Mouse (Mus musculus): Measurements from ENCODE around the gene Ttc39b.
"Not testable (repeated sequence)": the region's sequence is repeated elsewhere in the genome, so short reads cannot be mapped to it uniquely, and the experiment has no call there.

Ttc39b gene

DNA sequence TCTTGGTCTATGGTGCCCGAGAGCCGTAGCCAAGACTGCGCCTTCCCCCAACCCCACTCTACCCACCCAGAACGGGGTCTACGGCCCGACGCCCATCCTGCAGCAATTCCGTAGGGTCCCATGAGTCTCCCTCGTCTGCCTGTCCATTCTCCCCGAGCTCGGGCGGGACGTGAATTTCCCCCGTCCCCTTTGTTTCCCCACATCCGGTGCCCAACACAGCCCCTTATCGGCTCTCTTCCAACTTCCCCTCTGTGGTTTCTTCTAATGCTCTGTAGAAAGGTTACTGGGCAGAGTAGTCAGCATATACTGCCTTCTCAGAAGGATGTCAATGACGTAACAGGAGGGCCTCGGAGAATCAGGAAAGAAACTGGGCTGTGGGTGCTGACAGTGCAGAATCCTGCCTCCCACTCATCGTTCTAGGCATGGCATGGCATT, 50.4 kb downstream of the Ttc39b start:
- DNase-seq (ENCODE audit: low spot score), result no peak

DNA sequence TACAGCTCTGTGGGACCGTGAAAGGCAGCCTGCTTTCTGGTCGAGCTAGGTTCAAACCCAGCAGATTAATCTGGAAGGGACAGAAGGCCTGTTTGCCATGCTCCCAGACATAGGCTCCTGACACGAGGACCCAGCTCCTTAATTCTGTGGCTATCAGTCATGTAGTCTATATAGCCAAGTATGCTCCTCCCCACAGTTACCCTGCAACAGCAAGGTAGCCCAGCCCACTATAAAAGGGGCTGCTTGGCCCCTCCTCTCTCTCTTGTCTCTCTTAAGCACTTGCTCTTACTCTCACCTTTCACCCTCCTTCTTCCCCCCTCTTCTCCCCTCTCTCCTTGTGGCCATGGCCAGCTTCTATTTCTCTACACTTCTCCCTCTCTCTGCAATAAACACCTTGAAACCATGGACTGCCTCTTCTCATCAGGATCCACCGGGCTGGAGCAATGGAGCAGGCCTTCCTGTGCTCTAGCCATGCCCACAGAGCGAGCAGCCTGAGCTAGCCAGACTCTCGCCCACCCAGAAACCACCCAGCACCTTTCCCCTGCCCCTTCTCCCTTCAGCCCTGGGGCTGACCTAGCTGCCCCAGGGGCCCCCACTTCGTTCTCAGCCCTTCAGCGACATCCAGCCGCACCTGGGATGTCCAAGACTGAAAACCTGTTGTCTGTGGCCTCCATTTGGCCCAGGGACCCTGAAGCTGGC, 51.0 kb downstream of the Ttc39b start:
- DNase-seq (ENCODE audit: low spot score), result no peak

DNA sequence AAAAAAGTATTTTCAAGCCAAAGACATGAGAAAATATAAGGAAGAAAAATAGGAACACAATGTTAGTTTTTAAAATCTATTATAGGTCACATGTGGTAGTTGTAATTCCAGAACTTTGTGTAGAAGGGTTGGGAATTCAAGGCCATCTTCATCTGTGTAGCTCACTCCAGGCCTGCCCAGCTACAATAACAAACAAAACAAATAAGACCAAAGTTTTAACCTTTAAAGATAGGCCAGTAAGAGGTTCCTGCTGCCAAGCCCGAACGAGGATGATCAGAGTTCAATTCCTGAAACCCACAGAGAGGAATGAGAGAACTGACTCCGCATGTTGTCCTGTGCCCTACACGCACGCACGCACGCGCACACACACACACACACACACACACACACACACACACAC, 53.6 kb downstream of the Ttc39b start:
- DNase-seq (ENCODE audit: low spot score), result no peak

DNA sequence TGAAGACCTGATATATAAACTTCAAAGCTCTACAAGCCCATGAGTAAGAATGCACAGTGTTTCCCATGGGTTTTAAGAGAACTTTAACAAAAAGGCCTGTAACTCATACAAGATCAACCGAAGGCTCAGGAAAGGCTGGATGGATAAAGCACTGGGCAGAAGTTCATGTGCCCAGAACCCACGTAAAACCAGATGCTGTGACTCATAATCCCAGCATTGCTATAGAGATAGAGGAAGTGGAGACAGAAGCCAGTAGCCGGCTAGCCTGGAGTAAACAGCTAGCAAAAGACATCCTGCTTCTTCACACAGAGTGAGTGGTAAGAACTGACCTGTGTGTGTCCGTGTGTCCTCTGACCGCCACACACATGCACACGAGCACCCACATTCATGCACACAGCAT, 54.4 kb downstream of the Ttc39b start:
- DNase-seq (ENCODE audit: low spot score), result no peak

DNA sequence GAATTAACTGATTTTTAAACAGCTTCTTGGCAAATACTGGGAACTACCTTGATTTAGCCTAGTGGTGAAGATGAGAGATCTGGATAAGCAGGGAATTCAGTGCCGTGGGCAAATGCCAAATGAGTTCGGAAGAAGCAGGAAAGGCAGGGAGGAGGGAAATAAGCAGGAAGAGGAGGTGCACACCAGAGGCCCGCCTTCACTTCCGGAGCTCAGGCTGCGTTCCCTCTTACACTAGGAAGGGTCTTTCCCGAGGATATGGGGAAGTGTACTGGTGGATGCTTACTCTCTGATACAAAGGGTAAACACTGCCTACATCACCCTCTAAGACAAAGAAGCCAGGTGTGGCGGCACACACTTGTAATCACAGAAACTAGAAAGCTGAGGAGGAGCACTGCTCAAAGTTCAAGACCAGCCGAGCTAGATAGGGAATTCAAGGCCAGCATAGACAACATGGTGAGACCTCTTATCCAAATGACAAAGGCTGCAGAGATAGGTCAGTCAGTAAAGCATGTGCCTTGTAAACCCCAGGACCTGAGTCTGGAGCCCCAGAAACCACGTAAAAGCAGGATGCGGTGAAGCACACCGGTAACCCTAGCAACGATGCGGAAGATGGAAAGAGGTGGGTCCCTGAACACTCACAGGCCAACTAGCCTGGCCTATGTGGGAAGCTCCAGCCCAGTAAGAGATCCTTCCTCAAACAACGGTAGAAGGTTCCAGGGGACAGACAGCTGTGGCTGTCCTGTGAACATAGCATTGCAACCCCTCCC, 57.9 kb downstream of the Ttc39b start:
- DNase-seq (ENCODE audit: low spot score), result no peak

DNA sequence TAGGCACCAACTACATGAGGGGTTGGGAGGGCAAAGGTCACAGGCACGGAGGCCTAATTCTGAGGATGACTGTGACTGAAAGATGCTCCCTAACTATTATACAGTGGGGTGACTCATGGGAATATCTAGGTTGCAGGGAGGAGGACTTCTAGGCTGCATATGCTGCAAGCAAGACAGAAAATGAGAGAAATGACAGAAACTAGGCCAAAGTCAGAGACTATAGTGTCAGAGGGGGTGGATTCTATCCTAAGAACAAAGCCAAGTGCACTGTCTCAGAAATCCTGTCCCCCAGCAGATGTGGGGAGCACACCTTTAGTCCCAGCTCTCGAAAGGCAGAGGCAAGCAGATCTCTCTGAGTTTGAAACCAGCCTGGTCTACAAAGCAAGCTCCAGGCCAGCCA, 59.2 kb downstream of the Ttc39b start:
- DNase-seq (ENCODE audit: low spot score), result no peak

DNA sequence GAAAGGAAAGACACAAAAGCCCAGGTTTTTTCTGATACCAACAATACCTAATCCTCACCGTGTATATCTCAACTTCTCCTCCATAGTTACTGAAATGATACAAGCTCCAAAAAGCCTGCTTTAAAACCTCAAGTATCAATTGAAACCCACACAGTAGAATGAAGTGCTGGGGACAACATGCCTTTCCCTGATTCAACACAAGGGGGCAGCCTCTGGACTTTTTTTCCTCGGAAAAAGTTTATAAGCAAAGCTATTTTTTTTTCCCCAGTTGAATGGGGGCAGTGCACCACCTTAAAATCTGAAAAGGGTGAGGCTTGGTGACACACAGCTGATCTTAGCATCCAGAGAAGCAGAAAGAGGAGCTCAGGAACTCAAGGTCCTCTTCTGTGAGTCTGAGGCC, 62.1 kb downstream of the Ttc39b start:
- peak; percentile 38 for DNase-seq (ENCODE audit: low spot score)

DNA sequence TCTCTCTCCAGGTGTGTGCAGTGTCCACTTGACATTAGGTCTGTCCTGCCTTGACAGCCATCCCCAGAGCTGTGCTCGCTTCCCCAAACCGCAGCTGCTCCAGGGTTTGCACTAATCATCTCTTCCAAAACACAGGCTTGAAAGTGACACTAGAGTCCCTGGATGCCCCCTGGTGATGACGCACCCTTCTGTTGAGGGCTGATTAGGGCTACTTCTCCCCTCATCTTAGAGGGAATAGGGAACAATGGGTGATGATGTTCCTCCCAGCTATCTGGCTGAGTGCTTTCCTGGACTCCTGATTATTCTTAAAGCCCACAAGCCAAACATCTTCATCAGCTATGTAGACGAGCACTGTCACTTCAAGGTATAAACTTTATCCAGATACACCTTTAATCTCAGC, 64.4 kb downstream of the Ttc39b start:
- DNase-seq (ENCODE audit: low spot score), result no peak

DNA sequence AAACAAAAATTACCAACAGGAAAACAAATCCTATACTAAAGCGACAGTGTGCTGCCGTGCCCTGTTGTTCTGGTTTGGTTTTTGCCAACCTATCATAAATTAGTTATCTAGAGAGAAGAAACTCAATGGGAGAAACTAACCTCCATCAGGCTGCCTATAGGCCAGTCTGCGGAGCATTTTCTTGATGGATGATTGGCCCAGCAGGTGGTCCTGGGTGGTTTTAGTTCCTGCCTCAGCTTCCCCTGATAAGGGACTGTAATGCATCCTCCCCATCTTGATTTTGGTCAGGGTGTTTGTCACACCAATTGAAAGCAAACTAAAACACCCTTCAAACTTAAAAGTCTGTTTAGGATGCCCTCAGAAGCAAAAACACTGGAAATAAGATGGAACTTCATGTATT, 65.8 kb downstream of the Ttc39b start:
- no peak for DNase-seq (ENCODE audit: low spot score)

DNA sequence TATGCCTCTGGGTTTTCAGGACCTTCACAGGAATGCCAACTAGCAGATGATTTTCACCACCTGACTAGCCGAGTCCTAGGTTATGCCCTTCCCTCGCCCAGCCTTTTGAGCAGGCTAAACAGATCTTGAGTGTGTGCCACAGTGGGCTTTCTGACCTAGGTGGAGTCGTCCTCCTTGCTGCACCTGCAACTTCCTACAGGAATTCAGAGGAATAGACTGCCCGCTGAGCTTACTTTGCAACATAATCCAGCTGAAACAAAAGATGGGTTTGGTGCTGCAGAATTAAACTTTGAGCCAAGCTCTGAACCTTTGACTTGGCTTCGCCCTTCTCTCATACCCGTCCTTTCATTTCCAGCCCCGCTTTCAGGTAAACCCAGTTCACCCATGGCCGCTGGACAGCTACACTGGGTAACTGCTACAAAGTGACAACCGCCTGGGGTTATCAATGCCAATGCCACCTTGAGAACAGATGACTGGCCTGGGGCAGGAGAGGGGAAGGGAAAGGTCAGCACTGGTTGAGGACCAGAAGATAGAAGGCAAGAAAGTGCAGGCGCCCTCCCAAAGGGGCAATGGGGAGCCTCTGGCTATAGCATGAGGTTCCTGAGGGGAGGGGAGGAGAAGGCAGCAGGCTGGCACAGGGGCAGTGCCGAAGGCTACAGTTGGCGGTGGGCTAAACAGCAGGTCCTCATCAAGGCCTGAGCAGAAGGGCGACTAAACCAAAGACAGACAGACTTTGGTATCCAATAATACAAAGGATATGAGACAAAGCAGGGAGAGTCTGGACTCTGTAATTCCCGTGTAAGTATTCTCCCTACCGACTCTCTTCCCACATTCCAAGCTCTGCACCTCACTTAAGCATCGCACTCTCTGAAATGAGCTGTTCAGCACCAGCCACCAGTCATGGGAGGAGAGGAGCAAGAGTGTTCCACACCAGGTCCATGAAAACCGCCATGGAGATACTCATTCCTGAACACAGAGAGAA, 66.5 kb downstream of the Ttc39b start:
- no peak for DNase-seq (ENCODE audit: low spot score)

DNA sequence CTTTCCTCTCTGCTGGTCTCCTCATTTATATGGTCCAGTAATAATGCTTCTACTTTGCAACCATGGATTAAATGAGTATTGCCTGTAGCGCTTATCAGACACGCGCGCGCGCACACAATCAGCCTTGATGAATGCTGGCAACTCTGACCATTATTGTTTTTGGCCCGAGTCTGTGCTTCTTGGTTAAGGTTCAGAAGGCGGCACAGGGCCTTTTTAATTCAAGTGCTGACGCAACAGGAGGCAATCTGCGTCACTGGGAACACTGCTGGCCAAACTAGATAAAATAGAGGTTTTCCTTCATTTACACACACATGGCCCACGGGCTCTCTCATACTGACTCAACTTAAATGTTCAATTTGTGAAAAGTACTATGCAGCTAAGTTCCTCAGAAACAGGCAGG, 67.3 kb downstream of the Ttc39b start:
- DNase-seq (ENCODE audit: low spot score), result no peak

DNA sequence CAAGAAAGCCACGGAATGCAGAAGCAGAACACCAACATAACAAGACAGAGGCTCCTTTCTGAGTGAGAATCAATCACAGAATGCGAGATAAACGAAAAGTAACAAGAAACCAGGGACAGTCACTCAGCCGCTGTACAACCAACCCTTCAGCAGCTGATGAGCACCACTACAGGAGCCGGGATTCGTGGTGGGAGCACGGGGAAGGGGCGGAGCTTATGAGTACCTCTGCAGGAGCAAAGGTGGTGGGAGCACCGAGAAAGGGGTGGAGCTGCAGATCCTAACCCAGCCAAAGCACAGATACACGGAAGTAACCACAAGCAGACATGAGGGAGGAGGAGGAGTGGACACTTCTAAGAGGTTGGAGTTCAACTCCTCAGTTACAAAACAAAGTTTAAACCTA, 69.1 kb downstream of the Ttc39b start:
- DNase-seq (ENCODE audit: low spot score), result no peak

DNA sequence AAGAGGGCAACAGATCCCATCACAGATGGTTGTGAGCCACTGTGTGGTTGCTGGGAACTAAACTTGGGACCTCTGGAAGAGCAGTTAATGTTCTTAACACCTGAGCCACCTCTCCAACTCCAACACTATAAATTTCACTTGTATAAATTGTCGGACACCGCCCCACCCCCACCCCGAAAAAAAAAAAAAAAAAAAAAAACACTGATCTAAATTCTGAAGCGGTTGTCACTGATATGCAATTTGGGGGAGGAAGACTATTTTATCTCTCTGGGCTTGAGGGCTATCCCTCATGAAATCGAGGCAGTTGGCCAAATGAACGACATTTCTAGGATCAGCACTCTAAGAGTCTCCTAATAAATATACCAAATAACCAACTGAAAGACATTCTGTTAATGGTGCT, 70.4 kb downstream of the Ttc39b start:
- no peak for DNase-seq (ENCODE audit: low spot score)

DNA sequence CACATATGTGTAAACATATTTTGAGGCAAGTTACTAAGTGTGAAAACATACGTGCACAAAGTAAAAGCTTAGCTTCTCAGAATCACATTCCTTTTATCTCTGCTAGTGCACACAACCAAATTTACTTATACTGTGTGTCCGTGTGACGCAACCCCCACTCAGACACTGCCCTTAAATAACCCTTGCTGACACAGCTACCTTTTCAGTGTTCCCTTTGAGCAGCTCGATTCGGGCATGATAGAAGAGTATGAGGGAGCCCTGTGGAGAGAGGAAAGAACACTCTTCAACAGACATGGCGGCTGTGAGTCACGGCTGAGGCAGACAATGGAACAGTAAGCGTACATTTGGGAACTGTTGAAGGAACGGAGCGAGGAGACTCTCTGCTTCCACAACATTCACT, 80.3 kb downstream of the Ttc39b start:
- DNase-seq (ENCODE audit: low spot score), result no peak

DNA sequence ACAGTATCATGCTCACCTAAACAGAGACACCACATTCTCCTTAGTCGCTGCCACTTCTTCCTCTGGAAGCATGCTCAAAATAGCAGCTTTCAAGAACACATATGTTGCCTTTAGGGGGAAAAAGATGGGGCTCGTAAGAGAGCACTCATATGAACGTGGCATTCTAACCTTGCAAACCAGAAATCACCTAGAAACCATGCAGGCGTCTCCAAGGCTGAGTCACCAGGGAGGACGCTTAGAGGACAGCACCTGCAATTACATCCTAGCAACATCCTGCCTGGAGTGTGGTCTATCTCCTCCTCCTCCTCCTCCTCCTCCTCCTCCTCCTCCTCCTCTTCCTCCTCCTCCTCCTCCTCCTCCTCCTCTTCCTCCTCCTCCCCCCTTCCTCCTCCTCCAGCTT, 82.4 kb downstream of the Ttc39b start:
- DNase-seq (ENCODE audit: low spot score), result no peak

DNA sequence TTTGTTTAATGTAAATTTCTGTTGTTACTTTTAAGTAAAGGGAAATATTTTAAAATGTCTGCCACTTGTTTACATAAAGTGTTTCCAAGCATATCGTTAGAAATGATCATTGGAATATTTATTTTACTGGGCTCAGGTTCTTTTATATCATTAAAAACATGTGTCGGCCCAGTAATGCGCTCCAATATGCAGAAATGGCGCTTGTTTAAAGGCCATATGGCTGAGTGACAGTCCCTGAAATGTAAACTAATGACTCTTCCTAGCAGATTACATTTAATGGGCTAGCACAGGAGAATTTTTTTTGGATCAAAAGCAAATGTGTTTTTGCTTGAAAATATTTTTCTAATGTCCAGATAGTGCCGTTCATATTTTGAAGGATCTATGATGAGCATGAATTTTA, 86.4 kb downstream of the Ttc39b start:
- DNase-seq (ENCODE audit: low spot score), result no peak

DNA sequence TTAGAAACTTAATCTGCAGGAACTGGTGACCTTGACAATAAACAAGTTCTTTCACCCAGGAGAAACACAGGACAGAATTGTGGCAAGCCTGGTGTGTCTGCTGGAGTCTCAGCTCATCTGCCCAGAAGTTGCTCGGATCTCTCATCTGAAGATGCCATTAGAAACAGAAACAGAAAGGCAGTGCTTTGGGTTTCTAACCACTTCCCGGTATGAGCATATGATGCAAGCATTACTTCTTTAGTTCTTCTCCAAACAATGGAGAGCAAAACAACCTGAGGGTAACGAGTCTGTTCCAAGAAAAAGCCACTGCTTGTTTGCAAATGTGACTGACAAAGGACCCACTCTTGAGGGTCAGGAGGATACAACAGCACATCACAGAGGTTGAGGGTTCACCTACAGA, 88.8 kb downstream of the Ttc39b start:
- not testable (repeated sequence) for DNase-seq (ENCODE audit: low spot score)

DNA sequence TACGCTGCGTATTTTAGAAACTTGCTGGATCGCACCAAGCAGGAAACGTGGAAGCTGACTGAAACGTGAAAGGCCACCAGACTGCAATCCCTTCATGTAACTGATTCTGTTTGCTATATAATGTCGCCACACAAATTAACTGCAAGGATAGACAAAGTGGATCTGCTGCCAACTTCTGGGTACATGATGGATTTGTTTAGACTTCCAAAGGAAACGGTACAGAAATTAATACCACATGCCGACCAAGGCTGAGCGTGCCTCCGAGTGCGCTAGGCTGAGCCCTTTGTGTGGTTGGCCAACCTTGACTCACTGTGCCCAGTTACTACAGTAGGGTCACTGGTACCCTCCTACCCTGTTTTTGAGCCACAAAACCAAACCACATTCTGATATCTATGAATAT, 89.3 kb downstream of the Ttc39b start:
- DNase-seq (ENCODE audit: low spot score), result no peak

DNA sequence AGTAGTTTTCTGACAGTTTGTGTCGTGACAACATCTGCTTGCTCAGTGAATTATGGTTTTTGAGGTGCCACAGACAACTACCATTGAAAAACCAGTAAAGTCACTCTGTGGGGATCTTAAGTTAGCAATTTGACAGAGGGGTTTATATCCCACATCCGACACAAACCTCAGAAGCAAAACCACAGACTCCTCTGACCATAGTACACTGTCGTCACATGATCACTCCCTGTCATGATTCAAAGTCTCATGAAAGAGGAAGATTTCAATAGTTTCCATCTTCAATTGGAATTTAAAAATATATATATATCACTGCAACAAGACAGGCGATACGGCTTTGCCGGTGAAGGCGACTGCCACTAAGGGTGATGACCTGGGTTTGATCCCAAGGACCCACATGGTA, 89.9 kb downstream of the Ttc39b start:
- DNase-seq (ENCODE audit: low spot score), result no peak

DNA sequence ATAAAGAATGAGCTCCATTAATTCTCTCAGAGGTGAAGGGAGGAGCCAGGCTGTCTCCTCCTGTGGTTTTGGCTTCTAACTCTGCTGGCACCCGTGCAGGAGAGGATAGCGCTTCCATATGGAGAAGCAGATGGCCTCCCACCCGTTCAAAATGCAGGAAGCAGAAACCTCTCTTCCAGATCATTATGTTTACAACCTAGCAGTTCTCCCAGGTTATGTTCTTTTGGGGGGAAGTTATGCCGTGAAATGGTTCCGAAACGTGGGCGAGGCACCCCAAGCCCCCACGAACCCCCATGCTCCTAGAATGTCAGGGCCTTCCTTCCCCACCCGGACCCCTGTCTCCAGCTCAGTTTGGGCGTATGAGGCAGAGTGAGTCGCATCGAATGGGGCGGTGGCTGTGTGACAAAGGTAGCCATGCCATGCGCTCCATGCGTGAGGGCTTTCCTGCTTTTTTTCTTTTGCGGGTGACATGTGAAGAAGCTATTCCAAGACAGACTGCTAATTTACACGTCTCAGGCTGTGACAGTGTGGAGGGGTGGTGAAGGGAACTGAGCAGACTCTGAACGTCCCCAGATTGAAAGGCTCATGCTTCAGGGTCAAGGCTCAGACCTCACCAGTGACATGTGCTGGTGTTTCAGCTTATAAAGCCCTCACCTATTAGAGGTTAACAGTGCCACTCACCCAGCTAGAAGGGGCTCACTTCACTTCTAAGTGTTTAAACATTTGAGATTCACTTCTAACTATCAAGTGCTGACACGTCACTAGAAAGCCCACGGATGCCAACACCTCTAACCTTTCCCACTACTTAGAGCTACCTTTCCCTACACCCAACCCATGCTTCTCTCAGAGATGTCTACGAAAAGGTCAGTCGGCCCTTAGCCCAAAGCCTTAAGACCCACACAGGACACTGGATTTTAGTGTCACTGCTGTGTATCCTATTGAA, 90.6 kb downstream of the Ttc39b start:
- no peak for DNase-seq (ENCODE audit: low spot score)

DNA sequence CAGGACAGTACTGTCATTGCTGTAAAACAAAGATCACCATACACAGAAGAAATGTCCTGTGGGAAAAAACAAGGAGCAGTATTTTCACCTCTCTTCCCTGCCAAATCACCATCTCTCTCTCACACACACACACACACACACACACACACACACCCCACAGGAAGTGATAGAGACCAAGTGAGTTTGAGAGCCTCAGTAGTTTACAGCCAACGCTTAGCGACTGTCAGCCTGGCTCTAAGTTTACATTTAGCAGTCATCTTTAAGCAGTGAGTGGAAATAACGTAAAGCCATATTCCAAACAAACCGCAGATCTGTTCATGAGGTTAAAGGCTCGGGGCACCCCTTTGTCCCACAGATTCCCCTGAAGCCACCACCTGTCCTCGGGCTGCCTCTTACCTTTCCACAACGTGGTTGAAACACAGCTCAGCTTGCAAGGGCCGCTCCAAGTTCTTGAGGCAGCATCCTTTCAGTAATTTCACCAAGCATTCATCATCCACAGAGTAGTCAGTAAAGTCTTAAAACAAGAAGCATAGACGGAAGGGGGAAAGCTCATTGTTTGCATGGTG, 91.7 kb downstream of the Ttc39b start:
- no peak for DNase-seq (ENCODE audit: low spot score)

Measured in urinary bladder, postnatal 25 days (tissue).